Mouse (Mus musculus) liver, adult 2 months (tissue): ENCODE results near the gene Gltpd2. TPM values are rescaled to one million over a fixed set of nuclear protein-coding genes. Genes with fewer than 3 reads are reported as not detected.

Experiments used
- DNase-seq: peaks from one replicate; pipeline ENCODE4 v3.0.0-alpha.2; 2011; ENCODE audit warnings: low read depth, low spot score; ENCODE audit errors: extremely low read depth
- H3K27ac ChIP-seq: fragments of 200-500 bp; replicated peaks from 2 replicates; pipeline ENCODE4 v1.5.1; 2012; ENCODE audit warnings: low read depth, mild to moderate bottlenecking, control low read depth, inconsistent platforms, low read length; ENCODE audit not compliant: insufficient read depth
- H3K27me3 ChIP-seq: fragments of 200-500 bp; 2 replicates; pipeline ENCODE4 v1.6.1; 2012; ENCODE audit warnings: mild to moderate bottlenecking, moderate library complexity, low read length, inconsistent platforms; ENCODE audit not compliant: control insufficient read depth, insufficient read depth
- H3K36me3 ChIP-seq: fragments of 200-500 bp; 2 replicates; pipeline ENCODE4 v1.6.1; 2012; ENCODE audit warnings: low read length, inconsistent platforms; ENCODE audit not compliant: control insufficient read depth, insufficient read depth
- H3K4me1 ChIP-seq: fragments of 200-500 bp; 2 replicates; pipeline ENCODE4 v1.6.1; 2011; ENCODE audit warnings: low read length; ENCODE audit not compliant: control insufficient read depth, insufficient read depth
- H3K4me3 ChIP-seq: fragments of 200-500 bp; 2 replicates; pipeline ENCODE4 v1.5.1; 2011; ENCODE audit warnings: low read depth, mild to moderate bottlenecking, control low read depth, low read length, moderate library complexity; ENCODE audit not compliant: insufficient read depth
- H3K79me2 ChIP-seq: fragments of 200-500 bp; 2 replicates; pipeline ENCODE4 v1.6.1; 2012; ENCODE audit warnings: inconsistent platforms, mild to moderate bottlenecking, low read length, moderate library complexity; ENCODE audit not compliant: control insufficient read depth, insufficient read depth
- H3K9ac ChIP-seq: fragments of 200-500 bp; 2 replicates; pipeline ENCODE4 v1.6.1; 2012; ENCODE audit warnings: low read depth, mild to moderate bottlenecking, control low read depth, inconsistent platforms, low read length
- CTCF ChIP-seq: fragments of 200-500 bp; IDR thresholded peaks from 2 replicates; pipeline ENCODE4 v1.5.1; 2011; ENCODE audit warnings: low read depth, low read length, control low read depth
- POLR2A ChIP-seq: fragments of 200-500 bp; IDR thresholded peaks from 2 replicates; pipeline ENCODE4 v1.6.1; 2011; ENCODE audit warnings: low read length, control low read depth; ENCODE audit not compliant: insufficient read depth; ENCODE audit errors: extremely low read depth
- WGBS: fragments of 180-500 bp; shearing (Covaris S2); methylation state at CpG from one replicate; pipeline ENCODE4 v1.1.7; 2018; 5-methylcytosine and 5-hydroxymethylcytosine counted together
- polyA plus RNA-seq: library from polyadenylated mRNA; depleted of rRNA; stranded (reverse); fragments of >200 nt; gene quantifications from 2 replicates; pipeline ENCODE4 v1.2.3, GENCODE M21; 2012
- total RNA-seq: library from RNA; depleted of rRNA; stranded (reverse); fragments of >200 nt; gene quantifications from 2 replicates; pipeline ENCODE4 v1.2.3, GENCODE M21; 2014

Gene Gltpd2
- total and polyA plus RNA-seq, 2 experiments = 74.9 to 276 TPM

GRCm38 (mm10) chr11:70487816-70488215 lies 31.2 kb upstream of the Gltpd2 start:
- Histone ChIP-seq H3K4me1 (no peaks in the 10 kb centered on the region), H3K27ac (no peak overlapping the region), H3K4me3 (no peak overlapping the region), H3K79me2 (no peaks in the 10 kb centered on the region), H3K9ac (no peak overlapping the region), H3K36me3 (no peaks in the 10 kb centered on the region), H3K27me3 (no peaks in the 10 kb centered on the region)
- no peak for DNase-seq
- 65% methylated on average over 4 of the region's 4 CpGs for WGBS
- no peak for TF ChIP-seq CTCF
- no peak for TF ChIP-seq POLR2A

GRCm38 (mm10) chr11:70489138-70489537 lies 29.9 kb upstream of the Gltpd2 start:
- H3K79me2 ChIP-seq = no peaks in the 10 kb centered on the region
- H3K27ac ChIP-seq = no peak overlapping the region
- no peak overlapping the region for H3K9ac ChIP-seq
- no peaks in the 10 kb centered on the region for H3K36me3 ChIP-seq
- no peaks in the 10 kb centered on the region for H3K27me3 ChIP-seq
- no peaks in the 10 kb centered on the region for H3K4me1 ChIP-seq
- WGBS = 91% methylated on average over 3 of the region's 3 CpGs
- no peak overlapping the region for H3K4me3 ChIP-seq
- no peak for DNase-seq
- TF ChIP-seq POLR2A (no peak), CTCF (no peak)

GRCm38 (mm10) chr11:70489684-70490083 lies 29.3 kb upstream of the Gltpd2 start:
- H3K4me3 ChIP-seq = no peak overlapping the region
- 78% methylated on average over 6 of the region's 6 CpGs for WGBS
- H3K27ac ChIP-seq = no peak overlapping the region
- no peaks in the 10 kb centered on the region for H3K36me3 ChIP-seq
- no peaks in the 10 kb centered on the region for H3K4me1 ChIP-seq
- TF ChIP-seq POLR2A (no peak), CTCF (no peak)
- H3K9ac ChIP-seq = no peak overlapping the region
- H3K79me2 ChIP-seq = no peaks in the 10 kb centered on the region
- DNase-seq = peak; percentile 54
- no peaks in the 10 kb centered on the region for H3K27me3 ChIP-seq

- Histone ChIP-seq H3K36me3 (no peaks in the 10 kb centered on the region), H3K79me2 (no peaks in the 10 kb centered on the region), H3K27me3 (no peaks in the 10 kb centered on the region), H3K9ac (no peak overlapping the region), H3K4me1 (peaks cover 14% of the 10 kb centered on the region), H3K27ac (no peak overlapping the region), H3K4me3 (no peak overlapping the region)
- DNase-seq = no peak
- TF ChIP-seq CTCF (peak; percentile 17; the same call in 1 of the 2 replicates), POLR2A (no peak)
- WGBS = 69% methylated on average over 14 of the region's 14 CpGs
These were observed 19.2 kb upstream of the Gltpd2 start for GRCm38 (mm10) chr11:70499566-70500475.

GRCm38 (mm10) chr11:70500476-70500812 lies 18.6 kb upstream of the Gltpd2 start:
- peaks cover 14% of the 10 kb centered on the region for H3K4me1 ChIP-seq
- no peak overlapping the region for H3K27ac ChIP-seq
- H3K36me3 ChIP-seq = no peaks in the 10 kb centered on the region
- H3K9ac ChIP-seq = no peak overlapping the region
- WGBS = 90% methylated on average over 1 of the region's 1 CpGs
- TF ChIP-seq POLR2A = no peak
- TF ChIP-seq CTCF = no peak
- H3K4me3 ChIP-seq = no peak overlapping the region
- no peaks in the 10 kb centered on the region for H3K79me2 ChIP-seq
- peak; percentile 58 for DNase-seq
- H3K27me3 ChIP-seq = no peaks in the 10 kb centered on the region

GRCm38 (mm10) chr11:70502018-70502417 lies 17.0 kb upstream of the Gltpd2 start:
- Histone ChIP-seq H3K4me1 (peaks cover 16% of the 10 kb centered on the region), H3K27ac (peak overlapping the region; percentile 45; the same call in 1 of the 2 replicates), H3K4me3 (no peak overlapping the region), H3K9ac (no peak overlapping the region), H3K27me3 (no peaks in the 10 kb centered on the region), H3K36me3 (no peaks in the 10 kb centered on the region), H3K79me2 (no peaks in the 10 kb centered on the region)
- TF ChIP-seq POLR2A = no peak
- peak; percentile 85 for DNase-seq
- WGBS = 12% methylated on average over 3 of the region's 3 CpGs
